In the genomic region with DNA sequence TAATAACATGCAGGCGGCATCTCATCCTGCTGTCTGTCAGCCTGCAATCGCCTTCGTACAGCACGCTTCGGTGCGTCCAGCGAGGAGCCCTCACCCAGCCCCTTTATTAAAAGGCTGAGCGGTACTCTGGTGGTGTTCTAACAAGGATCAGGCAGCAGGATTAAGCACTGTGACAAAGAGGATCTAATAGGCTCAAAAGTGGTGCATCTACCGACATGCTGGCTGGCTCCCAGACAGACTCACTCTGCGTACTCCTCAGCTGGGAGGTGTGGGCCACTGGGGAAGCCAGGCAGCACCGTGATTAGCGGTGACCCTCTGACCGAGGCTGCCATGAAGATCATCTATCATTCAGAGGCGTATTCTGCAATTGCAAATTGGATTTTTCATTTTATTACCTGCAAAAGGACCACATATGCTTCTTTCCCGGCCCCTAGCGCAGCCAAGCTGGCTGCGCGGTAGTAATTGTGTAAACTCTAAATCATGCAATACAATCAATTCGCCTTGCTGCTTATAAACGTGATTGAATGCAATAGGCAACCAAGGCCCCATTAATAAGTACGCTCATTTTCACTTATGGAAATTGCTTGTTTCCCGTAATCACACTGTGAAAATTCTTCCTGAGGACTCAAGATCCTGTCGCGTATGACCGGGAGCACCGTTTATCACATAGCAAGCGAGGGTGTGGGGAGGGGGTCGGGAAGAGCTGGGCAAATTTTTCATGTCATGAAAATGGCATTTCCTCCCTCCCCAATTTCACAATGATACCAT, we compare ENCODE assay signal across 13 mouse cellular contexts.
DNase-seq lines count a peak whose midpoint lies in the region; ATAC-seq lines count a peak whose summit lies in the region.
"Had no signal": no experiment of that assay in that cellular context is flagged by ENCODE, and none has a peak within 500 bp of the region (broad histone marks: within the 10 kb centered on the region; RNA-seq: fewer than 3 reads in every experiment).

No protein-coding gene starts in this region.

- H3K4me1 ChIP-seq in forebrain, embryonic 13.5 days = peaks cover 43% of the 10 kb centered on the region
- peaks cover 22% of the 10 kb centered on the region for H3K4me1 ChIP-seq in midbrain, embryonic 10.5 days
- H3K4me1 ChIP-seq in heart, embryonic 10.5 days = no peaks in the 10 kb centered on the region

- H3K4me2 ChIP-seq in forebrain, embryonic 13.5 days = peak overlapping the region; percentile 56

- 0 out of 2 replicates have a peak overlapping the region, but pooled peaks have one; percentile 2 for H3K9ac ChIP-seq in forebrain, embryonic 13.5 days

- ATAC-seq in forebrain, embryonic 13.5 days = peak; percentile 78

- intact Hi-C loops in left cerebral cortex, postnatal 4 days (cut with DNase I) = no loop called here

- no peaks in the 10 kb centered on the region for H3K36me3 ChIP-seq in forebrain, embryonic 13.5 days (ENCODE audit: poor library complexity, severe bottlenecking)
- H3K36me3 ChIP-seq in midbrain, embryonic 10.5 days = no peaks in the 10 kb centered on the region
- H3K36me3 ChIP-seq in heart, embryonic 10.5 days = peaks cover 7% of the 10 kb centered on the region; the same call in 1 of the 2 replicates

- 34% methylated on average over 28 of the region's 28 CpGs for WGBS in forebrain, embryonic 13.5 days
- 63% methylated on average over 28 of the region's 28 CpGs for WGBS in midbrain, embryonic 10.5 days
- WGBS in heart, embryonic 10.5 days = 79% methylated on average over 28 of the region's 28 CpGs

- DNase-seq in left cerebral cortex, postnatal 4 days = peak; percentile 34
- no peak for DNase-seq in left cerebral cortex, adult 11 months (ENCODE audit: low spot score)
- DNase-seq in midbrain, embryonic 10.5 days (ENCODE audit: low spot score) = peak; percentile 57
- peak; percentile 90 for DNase-seq in retina, postnatal 1 day
- no peak for DNase-seq in urinary bladder, postnatal 4 days (ENCODE audit: low spot score in 2 of 2)
- no peak for DNase-seq in Muller cell, postnatal 12 days (ENCODE audit: inconsistent ontology term)
- no peak for DNase-seq in heart, embryonic 10.5 days (ENCODE audit: low spot score)
- DNase-seq: adrenal gland, adult 8-10 months; cerebellum, adult 9-10 months; heart, postnatal 36 days; layer of hippocampus, adult 9-11 months; lung, adult 2 months had no signal

- no peaks in the 10 kb centered on the region for H3K9me3 ChIP-seq in forebrain, embryonic 13.5 days (replicated peaks)
- no peaks in the 10 kb centered on the region for H3K9me3 ChIP-seq in midbrain, embryonic 10.5 days (replicated peaks)
- H3K9me3 ChIP-seq in heart, embryonic 10.5 days = no peaks in the 10 kb centered on the region

- no peaks in the 10 kb centered on the region for H3K27me3 ChIP-seq in forebrain, embryonic 13.5 days
- H3K27me3 ChIP-seq in midbrain, embryonic 10.5 days (ENCODE audit: low read depth, poor library complexity, severe bottlenecking) = peaks cover 82% of the 10 kb centered on the region
- H3K27me3 ChIP-seq in heart, embryonic 10.5 days (ENCODE audit: insufficient read depth, poor library complexity, severe bottlenecking) = no peaks in the 10 kb centered on the region

- peak overlapping the region; percentile 11; the same call in 1 of the 2 replicates for H3K27ac ChIP-seq in forebrain, embryonic 13.5 days
- no peak overlapping the region for H3K27ac ChIP-seq in midbrain, embryonic 10.5 days (replicated peaks)
- no peak overlapping the region for H3K27ac ChIP-seq in heart, embryonic 10.5 days

- H3K4me3 ChIP-seq in forebrain, embryonic 13.5 days = peak overlapping the region; percentile 24
- H3K4me3 ChIP-seq in midbrain, embryonic 10.5 days = 0 out of 2 replicates have a peak overlapping the region, but pooled peaks have one; percentile 11
- H3K4me3 ChIP-seq in heart, embryonic 10.5 days = no peak overlapping the region

Comparison
In these comparisons a context has a peak if more than half of its experiments do, and no peak if none do; other contexts are left out.
1. DNase-seq: peak in left cerebral cortex, postnatal 4 days (single experiment), midbrain, embryonic 10.5 days (single experiment) and retina, postnatal 1 day (single experiment); none in left cerebral cortex, adult 11 months (single experiment), urinary bladder, postnatal 4 days (0 of 2), Muller cell, postnatal 12 days (single experiment) and heart, embryonic 10.5 days (single experiment).